Mouse (Mus musculus) cortical plate, adult 2 months (tissue): ENCODE results near the gene Nkpd1. TPM values are rescaled to one million over a fixed set of nuclear protein-coding genes. Genes with fewer than 3 reads are reported as not detected.

ENCODE experiments used
- H3K27ac ChIP-seq: fragments of 200-500 bp; 2 replicates; pipeline ENCODE4 v1.5.1; 2012; ENCODE audit warnings: low read length, control low read depth, inconsistent platforms; ENCODE audit not compliant: insufficient read depth
- H3K4me1 ChIP-seq: fragments of 200-500 bp; 2 replicates; pipeline ENCODE4 v1.6.1; 2011; ENCODE audit warnings: low read length; ENCODE audit not compliant: control insufficient read depth, insufficient read depth
- H3K4me3 ChIP-seq: fragments of 200-500 bp; 2 replicates; pipeline ENCODE4 v1.5.1; 2011; ENCODE audit warnings: mild to moderate bottlenecking, low read length, control low read depth; ENCODE audit not compliant: insufficient read depth
- CTCF ChIP-seq: fragments of 200-500 bp; IDR thresholded peaks from 2 replicates; pipeline ENCODE4 v1.5.1; 2011; ENCODE audit warnings: mild to moderate bottlenecking, control low read depth, low read length; ENCODE audit not compliant: insufficient read depth; ENCODE audit errors: extremely low read depth
- POLR2A ChIP-seq: fragments of 200-500 bp; IDR thresholded peaks from 2 replicates; pipeline ENCODE4 v1.6.1; 2011; ENCODE audit warnings: mild to moderate bottlenecking, low read length, control low read depth; ENCODE audit not compliant: insufficient read depth; ENCODE audit errors: extremely low read depth
- polyA plus RNA-seq: library from polyadenylated mRNA; depleted of rRNA; stranded (reverse); fragments of >200 nt; gene quantifications from 2 replicates; pipeline ENCODE4 v1.2.3, GENCODE M21; 2012

The Nkpd1 gene
- polyA plus RNA-seq, 1 experiment = 1.1 TPM

DNA sequence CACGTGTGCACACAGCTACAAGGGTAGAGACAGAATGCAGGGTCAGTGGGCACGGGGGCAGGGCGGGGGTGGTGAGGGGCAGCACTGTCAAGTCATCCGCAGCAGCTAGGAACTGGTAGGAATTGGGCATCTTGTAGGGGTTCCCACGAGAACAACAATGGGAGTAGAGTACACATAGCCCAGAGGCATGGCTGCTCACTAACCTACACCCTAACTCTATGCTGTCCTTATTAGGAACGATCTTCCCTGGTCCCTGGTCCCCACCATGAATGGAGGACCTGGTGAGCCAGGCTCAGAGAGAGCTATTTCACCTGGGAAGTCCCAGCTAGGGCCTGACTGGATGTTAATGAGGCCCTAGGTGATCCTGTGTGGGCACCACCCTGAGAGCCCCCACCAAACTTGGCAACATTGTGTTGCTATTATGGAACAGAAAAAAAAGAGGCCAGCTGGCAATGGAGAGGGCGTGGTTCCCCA lies 24.1 kb downstream of the Nkpd1 start:
- Histone ChIP-seq H3K4me1 (peaks cover 11% of the 10 kb centered on the region), H3K4me3 (no peak overlapping the region), H3K27ac (no peak overlapping the region)
- TF ChIP-seq CTCF (no peak), POLR2A (no peak)

DNA sequence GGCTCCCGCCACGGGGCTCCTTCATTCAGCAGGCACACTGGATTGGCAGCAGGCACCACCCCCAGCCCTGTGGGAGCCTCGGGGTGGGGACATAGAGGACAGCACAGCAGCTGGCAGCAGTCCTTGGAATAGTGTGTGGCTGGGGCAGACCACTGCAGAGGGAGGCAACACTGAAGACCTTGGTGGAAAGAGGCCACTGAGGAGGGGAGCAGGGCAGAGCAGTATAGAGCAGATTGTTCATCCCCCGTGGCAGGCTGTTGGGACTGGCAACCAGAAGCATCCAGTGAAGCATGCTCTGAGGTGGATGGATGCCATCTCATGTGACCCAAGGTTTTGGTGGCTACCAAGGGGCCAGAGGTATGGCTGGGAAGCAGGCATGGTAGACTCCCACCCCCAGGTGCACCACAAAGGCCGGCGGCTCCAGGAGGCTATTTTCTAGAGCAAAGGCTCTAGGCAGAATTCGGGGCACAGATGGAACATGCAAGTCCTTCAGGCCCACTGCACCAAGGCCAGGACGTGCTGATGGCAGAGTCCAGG lies 24.6 kb downstream of the Nkpd1 start:
- TF ChIP-seq CTCF (no peak), POLR2A (no peak)
- Histone ChIP-seq H3K4me3 (no peak overlapping the region), H3K27ac (no peak overlapping the region), H3K4me1 (peaks cover 13% of the 10 kb centered on the region)

DNA sequence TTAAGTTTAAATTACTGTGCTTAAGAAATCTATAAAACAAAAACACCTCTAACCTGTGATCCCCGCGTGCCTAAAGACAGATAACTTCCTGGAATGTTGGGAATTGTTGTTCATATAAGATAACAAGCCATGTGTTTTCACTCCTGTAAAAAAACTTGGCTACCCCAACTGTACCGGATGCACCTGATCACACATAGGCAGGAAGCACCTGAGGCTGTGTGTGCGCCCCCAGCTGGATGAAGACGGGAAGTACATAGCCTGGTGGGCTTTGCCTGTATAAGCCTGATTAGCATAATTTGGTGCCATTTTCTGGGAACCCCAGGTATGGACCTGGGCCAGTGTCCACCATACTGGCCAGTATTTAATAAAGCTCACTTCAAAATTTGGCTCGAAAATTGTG lies 25.9 kb downstream of the Nkpd1 start:
- Histone ChIP-seq H3K4me3 (no peak overlapping the region), H3K4me1 (peaks cover 13% of the 10 kb centered on the region), H3K27ac (no peak overlapping the region)
- TF ChIP-seq CTCF (peak; percentile 26), POLR2A (no peak)

DNA sequence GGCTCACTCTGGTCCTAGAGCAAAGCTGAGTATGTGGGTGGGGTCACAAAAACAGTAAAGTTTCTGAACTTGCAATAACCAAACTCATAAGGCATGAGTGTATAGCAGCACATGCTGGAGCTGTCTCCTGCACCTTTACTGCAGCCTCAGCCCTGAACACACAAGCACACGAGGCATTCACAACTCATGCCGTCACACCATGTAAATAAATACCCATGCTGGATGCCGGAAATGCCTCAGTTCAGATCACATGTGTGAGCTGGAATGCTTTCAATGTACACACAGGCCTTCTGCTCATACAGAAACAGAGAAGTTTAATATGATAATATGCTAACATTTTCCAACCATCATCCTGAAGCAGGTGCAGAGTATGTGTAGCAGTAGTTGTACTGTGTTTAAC lies 28.4 kb downstream of the Nkpd1 start:
- H3K4me1 ChIP-seq = peaks cover 13% of the 10 kb centered on the region
- TF ChIP-seq POLR2A = no peak
- TF ChIP-seq CTCF = no peak
- no peak overlapping the region for H3K4me3 ChIP-seq
- no peak overlapping the region for H3K27ac ChIP-seq

DNA sequence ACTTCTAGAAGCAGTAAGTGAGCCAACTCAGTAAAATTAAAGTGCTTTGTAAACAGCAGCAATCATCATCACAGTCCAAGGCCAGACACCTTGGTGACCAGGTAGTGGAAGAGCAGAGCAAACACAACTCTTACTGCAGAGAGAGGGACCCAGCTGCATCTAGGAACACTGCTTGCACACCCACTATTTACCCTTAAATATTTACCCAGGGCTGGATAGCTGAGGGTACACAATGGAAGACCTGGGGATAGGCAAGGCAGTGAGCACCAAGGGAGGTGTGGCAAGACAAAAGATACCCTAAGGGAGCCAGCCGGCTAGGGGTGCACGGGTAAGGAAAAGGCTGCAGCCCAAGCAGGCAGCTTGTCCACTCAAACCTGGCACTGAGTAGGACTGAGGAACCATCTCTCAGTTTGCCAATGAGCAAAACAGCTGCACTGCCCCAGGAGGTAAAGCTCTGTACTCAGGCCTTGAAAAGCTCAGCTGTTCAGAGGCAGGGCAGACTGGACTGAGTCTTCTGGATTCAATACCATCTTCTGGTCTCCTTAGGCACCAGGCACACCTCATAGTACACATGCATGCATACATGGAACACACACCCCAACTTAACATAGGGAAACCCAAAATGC lies 29.8 kb downstream of the Nkpd1 start:
- Histone ChIP-seq H3K4me3 (no peak overlapping the region), H3K27ac (no peak overlapping the region), H3K4me1 (peaks cover 12% of the 10 kb centered on the region)
- TF ChIP-seq POLR2A = no peak
- no peak for TF ChIP-seq CTCF

DNA sequence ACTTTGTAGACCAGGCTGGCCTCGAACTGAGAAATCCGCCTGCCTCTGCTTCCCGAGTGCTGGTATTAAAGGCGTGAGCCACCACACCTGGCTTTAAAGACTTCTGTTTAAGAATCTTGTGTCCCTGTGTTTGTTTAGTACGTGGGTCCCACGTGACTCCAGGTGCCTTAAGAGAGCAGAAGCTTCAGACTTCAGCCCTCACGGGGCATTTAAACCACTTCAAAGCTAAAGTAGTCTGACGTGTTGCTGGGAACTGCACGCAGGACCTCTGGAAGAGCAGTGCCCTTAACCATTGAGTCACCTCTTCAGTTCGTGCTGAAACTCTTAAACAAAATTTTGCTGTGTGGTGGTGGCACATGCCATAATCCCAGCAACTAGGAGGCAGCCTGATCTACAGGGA lies 31.8 kb downstream of the Nkpd1 start:
- no peak for TF ChIP-seq CTCF
- TF ChIP-seq POLR2A = no peak
- peaks cover 19% of the 10 kb centered on the region for H3K4me1 ChIP-seq
- no peak overlapping the region for H3K4me3 ChIP-seq
- no peak overlapping the region for H3K27ac ChIP-seq

DNA sequence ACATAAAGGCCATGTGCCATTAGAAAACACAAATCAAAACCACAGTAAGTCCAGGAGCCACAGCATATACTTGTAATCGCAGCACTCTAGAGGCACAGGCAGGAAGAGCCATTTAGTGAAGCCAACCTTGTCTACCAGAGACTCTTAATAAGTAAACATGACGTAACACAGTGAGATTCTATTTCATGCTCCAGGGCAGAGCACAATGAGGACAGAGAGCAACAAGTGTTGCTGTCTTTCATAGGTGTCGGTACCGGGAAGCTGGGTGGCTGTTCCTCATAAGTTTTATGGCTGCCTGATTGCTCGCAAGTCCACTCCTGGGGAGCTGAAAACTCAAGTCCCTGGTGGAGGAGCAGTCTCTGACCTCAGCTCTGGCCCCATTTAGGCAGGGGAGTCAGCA lies 34.0 kb downstream of the Nkpd1 start:
- TF ChIP-seq CTCF = no peak
- TF ChIP-seq POLR2A = no peak
- peaks cover 20% of the 10 kb centered on the region for H3K4me1 ChIP-seq
- H3K27ac ChIP-seq = no peak overlapping the region
- H3K4me3 ChIP-seq = no peak overlapping the region

DNA sequence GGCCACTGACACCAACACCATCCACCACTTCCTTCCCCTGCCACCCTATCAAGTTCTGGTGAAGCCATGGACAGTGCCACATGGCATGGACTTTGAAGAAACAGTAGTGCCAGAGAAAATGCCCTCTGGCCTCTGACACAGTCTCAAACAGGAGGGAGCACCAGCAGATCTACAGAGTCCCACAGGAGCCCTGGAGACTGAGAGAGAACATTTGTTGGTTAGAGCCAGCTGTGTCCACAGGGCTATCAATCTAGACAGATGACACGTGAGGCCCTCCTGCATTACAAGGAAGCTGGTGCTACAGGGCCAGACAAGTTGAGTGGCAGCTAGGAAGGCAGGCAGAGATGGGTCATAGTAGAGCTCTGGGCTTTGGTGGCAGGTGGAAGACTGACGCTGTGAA lies 34.8 kb downstream of the Nkpd1 start:
- H3K4me1 ChIP-seq = peaks cover 23% of the 10 kb centered on the region
- H3K4me3 ChIP-seq = no peak overlapping the region
- no peak for TF ChIP-seq CTCF
- no peak for TF ChIP-seq POLR2A
- H3K27ac ChIP-seq = no peak overlapping the region

DNA sequence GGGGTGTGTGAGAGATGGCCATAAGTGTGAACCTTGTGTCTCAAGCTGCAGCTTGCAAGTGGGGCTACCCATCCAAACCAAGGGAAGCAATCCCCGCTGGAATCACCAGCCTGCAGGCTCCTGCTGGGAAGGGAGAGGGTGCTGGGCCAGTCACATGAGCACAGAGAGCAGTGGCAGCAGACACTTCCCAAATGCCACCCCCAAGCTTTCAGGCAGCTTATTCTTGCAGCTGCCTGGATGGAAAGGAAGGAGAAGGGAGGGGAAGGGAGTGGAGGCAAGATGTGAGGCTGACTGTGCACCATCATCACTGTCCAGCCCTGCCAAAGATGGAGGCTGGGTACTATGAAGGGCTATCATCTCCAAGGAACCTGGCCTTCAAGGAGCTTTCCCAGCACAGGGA lies 36.5 kb downstream of the Nkpd1 start:
- Histone ChIP-seq H3K4me3 (no peak overlapping the region), H3K27ac (peak overlapping the region; percentile 58), H3K4me1 (peaks cover 26% of the 10 kb centered on the region)
- no peak for TF ChIP-seq CTCF
- TF ChIP-seq POLR2A = peak; percentile 50; the same call in 1 of the 2 replicates

DNA sequence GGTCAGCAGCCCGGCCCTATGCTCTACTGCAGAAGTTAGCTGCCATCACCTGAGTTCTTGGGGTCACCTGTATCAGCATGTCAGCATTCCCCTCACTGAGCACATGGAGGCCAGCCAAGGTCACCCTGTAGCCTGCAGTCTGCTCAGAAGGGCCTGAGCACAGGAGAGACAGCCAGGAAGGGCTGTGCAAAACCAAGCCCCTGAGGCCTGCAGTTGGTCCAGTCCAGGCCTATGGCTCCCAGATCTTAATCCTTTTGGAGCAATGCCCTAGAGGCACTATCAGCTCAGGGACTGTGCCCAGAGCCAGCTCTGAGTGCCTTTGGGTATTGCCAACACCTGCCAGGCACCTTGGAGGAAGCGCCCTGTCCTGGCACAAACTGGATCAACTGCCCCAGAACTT lies 39.4 kb downstream of the Nkpd1 start:
- H3K4me3 ChIP-seq = no peak overlapping the region
- H3K27ac ChIP-seq = no peak overlapping the region
- peaks cover 32% of the 10 kb centered on the region for H3K4me1 ChIP-seq
- no peak for TF ChIP-seq CTCF
- no peak for TF ChIP-seq POLR2A
